Mouse (Mus musculus): Measurements from ENCODE around the gene Card14. TPM values are rescaled to one million over a fixed set of nuclear protein-coding genes. Genes with fewer than 3 reads are reported as not detected.

The Card14 gene
- total and polyA plus RNA-seq, 3 experiments: 0.11 to 0.33 TPM; not detected in 1

GRCm38 (mm10) chr11:119355443-119356385 is 48.1 kb downstream of the Card14 start, which contains the start of the genes Sgsh and Slc26a11:
TSS of gene Sgsh (minus strand) at chr11:119355536.
TSS of gene Slc26a11 (plus strand) at chr11:119355557.
- 2% methylated on average over 40 of the region's 40 CpGs for WGBS
- intact Hi-C loops (cut with DNase I): loop anchor here (2.0 kb wide), 1 partner anchor 37 kb away; the partner anchor contains the start of gene Rnf213

GRCm38 (mm10) chr11:119359089-119359488 is 51.5 kb downstream of the Card14 start:
- Histone ChIP-seq H3K9ac (ENCODE audit: low read depth, low read length) (no peak overlapping the region), H3K27ac (no peak overlapping the region), H3K27me3 (ENCODE audit: control insufficient read depth, insufficient read depth, low read length) (no peaks in the 10 kb centered on the region), H3K79me2 (replicated peaks; ENCODE audit: control insufficient read depth, insufficient read depth, low read length) (no peaks in the 10 kb centered on the region), H3K4me3 (no peak overlapping the region), H3K36me3 (ENCODE audit: control insufficient read depth, insufficient read depth, low read length) (no peaks in the 10 kb centered on the region), H3K4me1 (ENCODE audit: control insufficient read depth, insufficient read depth, low read length) (peaks cover 3% of the 10 kb centered on the region)
- no peak for DNase-seq
- TF ChIP-seq EP300 (IDR thresholded peaks at IDR 0.05; ENCODE audit: insufficient read depth, low read depth, low read length) (no peak), CTCF (IDR thresholded peaks at IDR 0.05) (no peak), POLR2A (IDR thresholded peaks at IDR 0.05; ENCODE audit: insufficient read depth, low read depth, low read length) (no peak)
- WGBS: 93% methylated on average over 10 of the region's 10 CpGs
- intact Hi-C loops (cut with DNase I): no loop called here

More at GRCm38 (mm10) chr11:119355443-119356385, 48.1 kb downstream of the Card14 start, which contains the start of the genes Sgsh and Slc26a11:
- Histone ChIP-seq H3K36me3 (ENCODE audit: control insufficient read depth, insufficient read depth, low read length) (no peaks in the 10 kb centered on the region), H3K79me2 (replicated peaks; ENCODE audit: control insufficient read depth, insufficient read depth, low read length) (no peaks in the 10 kb centered on the region), H3K4me1 (ENCODE audit: control insufficient read depth, insufficient read depth, low read length) (peaks cover 3% of the 10 kb centered on the region), H3K27me3 (ENCODE audit: control insufficient read depth, insufficient read depth, low read length) (no peaks in the 10 kb centered on the region), H3K27ac (peak within 1 kb of the TSS; percentile 90), H3K4me3 (peak within 1 kb of the TSS; percentile 82), H3K9ac (ENCODE audit: low read depth, low read length) (peak within 1 kb of the TSS; percentile 80)
- TF ChIP-seq POLR2A (IDR thresholded peaks at IDR 0.05; ENCODE audit: insufficient read depth, low read depth, low read length): peak; percentile 65
- no peak for TF ChIP-seq CTCF (IDR thresholded peaks at IDR 0.05)
- DNase-seq: peak; percentile 93 to 95

DNA sequence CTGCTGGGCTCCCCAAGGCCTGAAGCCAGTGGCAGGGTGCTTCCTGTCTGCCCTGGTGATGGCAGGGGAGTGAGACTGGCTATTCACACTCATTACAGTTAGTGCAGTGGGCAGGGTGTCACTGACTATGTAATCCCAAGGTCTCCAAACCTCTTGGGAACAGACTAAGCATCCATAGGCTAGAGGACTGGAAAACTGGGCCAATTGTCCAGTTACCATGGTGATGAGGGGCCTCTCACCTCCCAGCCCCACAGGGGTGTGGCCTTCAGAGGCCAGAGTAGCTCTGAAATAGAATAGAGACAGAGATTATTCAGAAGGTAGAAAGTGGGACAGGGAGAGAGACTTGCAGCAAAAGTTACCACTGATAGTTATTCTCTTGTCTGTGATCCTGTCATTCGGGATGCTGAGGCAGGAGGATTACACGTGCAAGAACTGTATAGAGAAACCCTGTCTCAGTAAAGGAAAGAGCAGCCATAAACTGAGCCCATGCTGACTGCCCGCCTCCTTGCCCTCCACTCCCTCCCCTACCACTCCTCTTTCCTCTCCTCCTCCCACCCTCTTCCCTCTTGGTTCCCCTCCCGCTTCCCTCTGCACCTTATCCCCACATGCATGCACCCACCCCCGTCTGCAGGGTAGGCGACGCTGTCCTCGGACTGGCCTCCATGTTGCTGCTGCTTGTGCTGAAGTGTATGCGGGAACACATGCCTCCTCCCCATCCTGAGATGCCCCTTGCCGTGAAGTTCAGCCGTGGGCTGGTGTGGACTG is 55.4 kb downstream of the Card14 start:
- intact Hi-C loops (cut with DNase I): loop anchor here (1.0 to 2.0 kb wide), 2 partner anchors 24 to 40 kb away; no protein-coding TSS in a partner anchor
- Histone ChIP-seq H3K79me2 (replicated peaks; ENCODE audit: control insufficient read depth, insufficient read depth, low read length) (no peaks in the 10 kb centered on the region), H3K27me3 (ENCODE audit: control insufficient read depth, insufficient read depth, low read length) (no peaks in the 10 kb centered on the region), H3K9ac (ENCODE audit: low read depth, low read length) (no peak overlapping the region), H3K27ac (no peak overlapping the region), H3K4me1 (ENCODE audit: control insufficient read depth, insufficient read depth, low read length) (no peaks in the 10 kb centered on the region), H3K36me3 (ENCODE audit: control insufficient read depth, insufficient read depth, low read length) (no peaks in the 10 kb centered on the region), H3K4me3 (no peak overlapping the region)
- WGBS: 51% methylated on average over 11 of the region's 11 CpGs
- no peak for DNase-seq
- TF ChIP-seq POLR2A (IDR thresholded peaks at IDR 0.05; ENCODE audit: insufficient read depth, low read depth, low read length) (no peak), EP300 (IDR thresholded peaks at IDR 0.05; ENCODE audit: insufficient read depth, low read depth, low read length) (no peak), CTCF (IDR thresholded peaks at IDR 0.05) (no peak)

DNA sequence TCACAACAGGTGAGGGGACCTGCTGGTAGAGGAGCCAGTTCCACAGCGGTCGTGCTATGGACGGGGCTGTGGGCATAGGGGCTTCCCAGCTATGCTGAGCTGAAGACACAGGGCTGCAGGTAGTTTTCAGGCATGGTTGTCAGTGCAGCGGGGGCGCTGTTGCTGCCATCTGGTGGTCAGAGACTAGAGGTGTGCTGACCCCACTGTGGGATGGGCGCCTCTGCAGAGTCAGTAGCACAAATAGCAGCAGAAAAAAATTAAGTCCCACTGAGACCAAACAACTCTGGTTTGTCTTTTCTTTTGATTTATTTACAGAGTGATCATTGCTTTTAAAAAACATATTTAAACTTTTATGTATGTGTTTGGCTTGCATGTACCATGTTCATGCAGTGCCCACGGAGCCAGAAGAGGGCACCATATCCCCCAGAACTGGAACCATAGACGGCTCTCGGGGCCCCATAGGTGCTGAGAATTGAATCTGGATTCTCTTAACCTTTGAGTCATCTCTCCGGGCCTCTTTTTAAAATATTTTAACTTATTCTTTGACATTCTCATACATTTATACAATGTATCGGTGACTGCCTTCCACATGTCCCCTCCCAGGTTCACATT is 56.1 kb downstream of the Card14 start:
- no peaks in the 10 kb centered on the region for H3K4me1 ChIP-seq (ENCODE audit: control insufficient read depth, insufficient read depth, low read length)
- H3K79me2 ChIP-seq (replicated peaks; ENCODE audit: control insufficient read depth, insufficient read depth, low read length): no peaks in the 10 kb centered on the region
- H3K27me3 ChIP-seq (ENCODE audit: control insufficient read depth, insufficient read depth, low read length): no peaks in the 10 kb centered on the region
- no peak overlapping the region for H3K9ac ChIP-seq (ENCODE audit: low read depth, low read length)
- DNase-seq: peak; percentile 73 to 74
- intact Hi-C loops (cut with DNase I): loop anchor here (1.0 to 2.0 kb wide), 2 partner anchors 24 to 39 kb away; no protein-coding TSS in a partner anchor
- H3K27ac ChIP-seq: no peak overlapping the region
- TF ChIP-seq EP300 (IDR thresholded peaks at IDR 0.05; ENCODE audit: insufficient read depth, low read depth, low read length) (no peak), CTCF (IDR thresholded peaks at IDR 0.05) (peak; percentile 91)
- WGBS: 33% methylated on average over 11 of the region's 11 CpGs
- H3K4me3 ChIP-seq: no peak overlapping the region
- no peaks in the 10 kb centered on the region for H3K36me3 ChIP-seq (ENCODE audit: control insufficient read depth, insufficient read depth, low read length)

GRCm38 (mm10) chr11:119375425-119375824 is 67.9 kb downstream of the Card14 start:
- Histone ChIP-seq H3K36me3 (ENCODE audit: control insufficient read depth, insufficient read depth, low read length) (no peaks in the 10 kb centered on the region), H3K4me3 (no peak overlapping the region), H3K9ac (ENCODE audit: low read depth, low read length) (no peak overlapping the region), H3K27me3 (ENCODE audit: control insufficient read depth, insufficient read depth, low read length) (no peaks in the 10 kb centered on the region), H3K4me1 (ENCODE audit: control insufficient read depth, insufficient read depth, low read length) (peaks cover 2% of the 10 kb centered on the region; the same call in 1 of the 2 replicates), H3K79me2 (replicated peaks; ENCODE audit: control insufficient read depth, insufficient read depth, low read length) (no peaks in the 10 kb centered on the region), H3K27ac (no peak overlapping the region)
- DNase-seq: no peak
- 43% methylated on average over 6 of the region's 6 CpGs for WGBS
- TF ChIP-seq CTCF (IDR thresholded peaks at IDR 0.05) (no peak), POLR2A (IDR thresholded peaks at IDR 0.05; ENCODE audit: insufficient read depth, low read depth, low read length) (no peak), EP300 (IDR thresholded peaks at IDR 0.05; ENCODE audit: insufficient read depth, low read depth, low read length) (no peak)
- intact Hi-C loops (cut with DNase I): no loop called here

Data from heart, adult 2 months (tissue).